Comparison of ENCODE assay signal across 8 mouse cellular contexts in genomic region chr6:106769290-106769866, GRCm38 (mm10). TPM values are rescaled to one million over a fixed set of nuclear protein-coding genes. Genes with fewer than 3 reads are reported as not detected.
DNase-seq lines count a peak whose midpoint lies in the region; ATAC-seq and TF ChIP-seq lines count a peak whose summit lies in the region.

No protein-coding gene starts in this region.

- peak overlapping the region; percentile 97 for H3K4me3 ChIP-seq in left cerebral cortex, adult 2 months
- H3K4me3 ChIP-seq in hindbrain, embryonic 14.5 days (replicated peaks; ENCODE audit: low read length) = peak overlapping the region; percentile 73

- 3% methylated on average over 33 of the region's 33 CpGs for WGBS in hindbrain, embryonic 14.5 days

- no peaks in the 10 kb centered on the region for H3K27me3 ChIP-seq in hindbrain, embryonic 14.5 days (ENCODE audit: control insufficient read depth, insufficient read depth, low read length)

- intact Hi-C loops in left cerebral cortex, adult 2 months (cut with DNase I) = loop anchor here (2.0 kb wide), 1 partner anchor 29 kb away; no protein-coding TSS in a partner anchor
- intact Hi-C loops in left cerebral cortex, postnatal 36 days (cut with DNase I) = no loop called here

- TF ChIP-seq CTCF in left cerebral cortex, adult 2 months (IDR thresholded peaks at IDR 0.05) = no peak

- peaks cover 27% of the 10 kb centered on the region for H3K36me3 ChIP-seq in hindbrain, embryonic 14.5 days (replicated peaks; ENCODE audit: control insufficient read depth, insufficient read depth)

- peak; percentile 73 for ATAC-seq in hindbrain, embryonic 14.5 days (ENCODE audit: low FRiP score)
- peak; percentile 74 for ATAC-seq in megakaryocyte-erythroid progenitor cell, adult 5-6 weeks (replicated peaks; ENCODE audit: low FRiP score, low TSS enrichment, poor library complexity, severe bottlenecking)

- peak overlapping the region; percentile 56 for H3K27ac ChIP-seq in left cerebral cortex, adult 2 months
- H3K27ac ChIP-seq in hindbrain, embryonic 14.5 days = peak overlapping the region; percentile 63; the same call in 1 of the 2 replicates

- peaks cover 12% of the 10 kb centered on the region for H3K4me1 ChIP-seq in hindbrain, embryonic 14.5 days (replicated peaks; ENCODE audit: control insufficient read depth, insufficient read depth, low read length)

- H3K4me2 ChIP-seq in hindbrain, embryonic 14.5 days (replicated peaks) = peak overlapping the region; percentile 77

- DNase-seq in left cerebral cortex, adult 2 months (ENCODE audit: extremely low spot score in 1 of 2, low spot score in 2 of 2) = no peak
- DNase-seq in left cerebral cortex, postnatal 36 days (ENCODE audit: low spot score in 2 of 2) = no peak
- DNase-seq in brain, adult 2 months (ENCODE audit: low read depth, low spot score) = peak; percentile 34
- no peak for DNase-seq in hindbrain, embryonic 14.5 days (ENCODE audit: low spot score)
- DNase-seq in spleen, postnatal 10 days (ENCODE audit: low spot score in 2 of 2) = no peak
- no peak for DNase-seq in right cerebral cortex, postnatal 4 days
- DNase-seq in embryo, embryonic 11 days = no peak

- no peaks in the 10 kb centered on the region for H3K9me3 ChIP-seq in hindbrain, embryonic 14.5 days (ENCODE audit: control insufficient read depth, low read length)

- peak overlapping the region; percentile 61 for H3K9ac ChIP-seq in hindbrain, embryonic 14.5 days

RNA-seq across cellular contexts. Expression of gene Trnt1, which starts 0.5 kb away (rescaled TPM):
- total RNA-seq in left cerebral cortex, adult 2 months (2021) = 10 to 100 TPM; 45.6 to 58.3 TPM
- total RNA-seq in left cerebral cortex, postnatal 36 days (2021) = 10 to 100 TPM; 49.9 to 50.7 TPM
- 63.5 and 67.9 TPM in 2 replicates for polyA plus RNA-seq in hindbrain, embryonic 14.5 days (2014; fragmentation: Nextera tagmentation; extraction: Ambion mirVana)
- total RNA-seq in megakaryocyte-erythroid progenitor cell, adult 5-6 weeks (2014; fragmentation: Nextera tagmentation) = 67.5 and 88.5 TPM in 2 replicates
- total RNA-seq in megakaryocyte-erythroid progenitor cell, adult 5-6 weeks (2017) = 111 and 129 TPM in 2 replicates

RNA-seq across cellular contexts. Expression of gene Il5ra, which starts 20.5 kb away (rescaled TPM):
- not detected for total RNA-seq in left cerebral cortex, adult 2 months (2021)
- not detected for total RNA-seq in left cerebral cortex, postnatal 36 days (2021)
- not detected in 2 replicates for polyA plus RNA-seq in hindbrain, embryonic 14.5 days (2014; fragmentation: Nextera tagmentation; extraction: Ambion mirVana)
- total RNA-seq in megakaryocyte-erythroid progenitor cell, adult 5-6 weeks (2014; fragmentation: Nextera tagmentation) = not detected in 2 replicates
- total RNA-seq in megakaryocyte-erythroid progenitor cell, adult 5-6 weeks (2017) = not detected in 2 replicates

RNA-seq across cellular contexts. Expression of gene Crbn, which starts 30.5 kb away (rescaled TPM):
- total RNA-seq in left cerebral cortex, adult 2 months (2021) = 100 to 1,000 TPM in 1 of 2 experiments, 10 to 100 TPM in 1; 93.1 to 103 TPM
- total RNA-seq in left cerebral cortex, postnatal 36 days (2021) = 100 to 1,000 TPM in 1 of 2 experiments, 10 to 100 TPM in 1; 91.2 to 101 TPM
- polyA plus RNA-seq in hindbrain, embryonic 14.5 days (2014; fragmentation: Nextera tagmentation; extraction: Ambion mirVana) = 64.7 and 66.9 TPM in 2 replicates
- total RNA-seq in megakaryocyte-erythroid progenitor cell, adult 5-6 weeks (2014; fragmentation: Nextera tagmentation) = 21.6 and 23.9 TPM in 2 replicates
- 46.5 and 68.8 TPM in 2 replicates for total RNA-seq in megakaryocyte-erythroid progenitor cell, adult 5-6 weeks (2017)
